Mouse (Mus musculus): ENCODE data around the gene Rhbdl3. TPM values are rescaled to one million over a fixed set of nuclear protein-coding genes. Genes with fewer than 3 reads are reported as not detected.
A peak's percentile ranks its signal among the peaks of the same experiment; 100 is the strongest.

Gene Rhbdl3
- total RNA-seq (2015; ENCODE audit: low replicate concordance) (not detected in 2 replicates), total RNA-seq (2017; ENCODE audit: low replicate concordance) (not detected in 2 replicates)

DNA sequence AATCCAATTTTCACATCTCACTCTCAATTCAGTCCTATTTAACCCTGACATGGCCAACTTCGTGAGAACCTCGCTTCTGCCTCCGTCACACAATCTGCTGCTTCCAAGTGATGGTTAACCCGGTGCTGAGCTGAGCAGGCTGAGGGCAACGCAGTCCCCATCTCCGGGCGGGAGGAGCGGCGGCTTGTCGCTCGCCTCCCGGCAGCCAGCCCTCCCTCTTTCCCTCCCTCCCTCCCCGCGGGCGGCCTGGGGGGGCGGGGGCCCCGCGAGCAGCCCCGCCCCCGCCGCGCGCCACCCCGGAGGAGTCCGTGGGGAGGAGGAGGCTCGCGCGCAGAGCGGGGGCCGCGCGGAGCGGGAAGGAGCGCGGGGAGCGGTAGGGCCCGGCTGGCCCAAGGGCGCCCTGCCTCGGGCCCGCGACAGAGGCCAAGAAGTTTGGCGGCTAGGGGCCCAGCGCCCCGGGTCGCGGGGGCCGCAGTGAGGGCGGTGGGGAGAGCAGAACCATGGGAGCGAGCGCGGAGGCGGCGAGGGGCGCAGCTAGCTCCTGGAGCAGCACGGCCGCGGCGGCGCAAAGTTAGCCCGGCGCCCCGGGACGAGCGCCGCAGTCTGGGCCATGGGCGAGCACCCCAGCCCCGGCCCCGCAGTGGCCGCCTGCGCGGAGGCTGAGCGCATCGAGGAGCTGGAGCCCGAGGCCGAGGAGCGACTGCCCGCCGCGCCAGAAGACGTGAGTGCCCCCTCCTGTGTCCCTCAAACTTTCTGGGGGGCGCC lies at the start of gene Rhbdl3:
Gene Rhbdl3, plus strand, starts transcription at position 362 of the 765 bp plus-strand sequence.
- ATAC-seq (replicated peaks; ENCODE audit: low FRiP score, poor library complexity, severe bottlenecking) = no peak

DNA sequence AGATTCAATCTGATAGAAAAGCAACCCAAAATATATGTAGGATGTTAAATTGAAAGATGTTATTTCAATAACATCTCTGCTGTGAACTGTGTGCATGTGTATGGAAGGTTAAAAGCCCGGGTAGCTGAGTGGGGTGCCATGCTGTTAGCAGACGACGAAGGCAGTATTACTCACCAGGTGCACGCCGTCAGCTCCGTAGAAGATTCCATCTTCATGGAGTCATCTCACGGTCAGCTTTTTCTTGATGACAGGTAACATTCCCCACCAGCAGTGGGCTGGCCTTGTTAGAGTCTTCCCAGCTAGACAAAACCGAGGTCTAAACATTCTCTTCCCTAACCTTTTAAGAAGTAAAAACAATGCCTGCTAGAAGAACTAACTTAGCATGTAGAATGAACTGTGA lies 36.6 kb upstream of the Rhbdl3 start:
- ATAC-seq (replicated peaks; ENCODE audit: low FRiP score, poor library complexity, severe bottlenecking) = no peak

DNA sequence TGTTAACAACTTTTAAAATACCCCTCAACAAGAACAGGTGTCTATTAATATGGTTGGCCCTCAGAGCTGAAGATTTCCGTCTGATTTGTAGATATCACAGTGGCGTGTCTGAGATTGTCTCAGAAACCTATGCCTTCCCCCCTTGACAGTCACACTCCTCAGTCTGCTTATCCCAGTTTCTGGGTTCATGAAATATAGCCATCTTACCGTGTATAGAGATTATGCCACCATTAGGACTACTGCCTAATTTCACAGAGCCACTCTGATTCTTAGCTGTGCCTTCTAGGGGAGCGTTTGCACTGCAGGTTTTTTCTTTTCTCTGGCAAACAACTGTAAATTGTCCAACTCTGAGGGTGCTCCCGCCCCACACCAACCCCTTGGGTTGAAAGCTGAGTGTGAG lies 29.6 kb upstream of the Rhbdl3 start:
- ATAC-seq (replicated peaks; ENCODE audit: low FRiP score, poor library complexity, severe bottlenecking) = no peak

DNA sequence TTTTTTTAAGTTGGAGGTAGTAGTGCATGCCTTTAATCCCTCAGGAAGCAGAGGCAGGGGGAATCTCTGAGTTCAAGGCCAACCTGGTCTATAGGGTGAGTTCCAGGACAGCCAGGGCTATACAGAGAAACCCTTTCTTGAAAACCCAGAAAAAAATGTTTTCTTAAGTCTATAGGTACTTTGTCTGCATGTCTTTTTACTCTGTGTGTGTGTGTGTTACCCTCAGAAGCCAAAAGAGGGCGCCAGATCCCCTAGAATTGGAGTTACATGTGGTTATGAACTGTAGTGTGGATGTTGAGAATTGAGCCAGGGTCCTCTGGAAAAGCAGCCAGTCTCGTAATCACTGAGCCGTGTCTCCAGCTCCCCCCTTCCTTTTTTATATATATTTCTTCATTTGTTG lies 25.7 kb upstream of the Rhbdl3 start:
- no peak for ATAC-seq (replicated peaks; ENCODE audit: low FRiP score, poor library complexity, severe bottlenecking)

DNA sequence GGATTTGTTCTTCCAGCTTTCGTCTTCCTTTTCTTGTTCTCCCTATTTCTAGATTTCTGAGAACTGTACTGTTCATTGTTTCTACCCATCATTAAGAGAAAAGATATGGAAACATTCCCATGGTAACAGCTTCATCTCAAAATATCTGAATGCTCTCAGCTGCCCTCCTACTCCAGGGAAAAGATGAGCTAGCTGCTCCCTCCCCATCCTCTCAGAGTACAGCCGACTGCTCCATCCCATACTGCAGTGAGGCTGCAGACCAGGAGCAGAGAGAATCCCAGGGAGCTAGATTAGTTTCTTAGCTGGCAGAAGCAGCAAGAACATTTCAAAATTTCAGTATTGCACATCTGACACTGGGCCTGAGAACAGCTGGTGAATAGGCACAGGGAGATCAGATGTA lies 22.7 kb upstream of the Rhbdl3 start:
- no peak for ATAC-seq (replicated peaks; ENCODE audit: low FRiP score, poor library complexity, severe bottlenecking)

DNA sequence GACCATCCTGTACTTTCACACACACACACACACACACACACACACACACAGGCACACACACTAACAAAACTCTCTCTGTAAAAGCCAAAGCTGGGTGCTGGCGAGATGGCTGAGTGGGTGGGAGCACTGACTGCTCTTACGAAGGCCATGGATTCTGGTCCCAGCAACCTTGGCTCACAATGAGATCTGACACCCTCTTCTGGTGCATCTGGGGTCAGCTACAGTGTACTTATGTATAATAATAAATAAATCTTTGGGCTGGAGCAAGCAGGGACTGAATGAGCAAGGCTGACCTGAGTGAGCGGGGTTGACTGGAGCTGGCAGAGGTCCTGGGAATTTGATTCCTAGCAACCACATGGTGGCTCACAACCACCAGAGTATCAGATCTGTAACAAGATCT lies 16.9 kb upstream of the Rhbdl3 start:
- ATAC-seq (replicated peaks; ENCODE audit: low FRiP score, poor library complexity, severe bottlenecking) = no peak

DNA sequence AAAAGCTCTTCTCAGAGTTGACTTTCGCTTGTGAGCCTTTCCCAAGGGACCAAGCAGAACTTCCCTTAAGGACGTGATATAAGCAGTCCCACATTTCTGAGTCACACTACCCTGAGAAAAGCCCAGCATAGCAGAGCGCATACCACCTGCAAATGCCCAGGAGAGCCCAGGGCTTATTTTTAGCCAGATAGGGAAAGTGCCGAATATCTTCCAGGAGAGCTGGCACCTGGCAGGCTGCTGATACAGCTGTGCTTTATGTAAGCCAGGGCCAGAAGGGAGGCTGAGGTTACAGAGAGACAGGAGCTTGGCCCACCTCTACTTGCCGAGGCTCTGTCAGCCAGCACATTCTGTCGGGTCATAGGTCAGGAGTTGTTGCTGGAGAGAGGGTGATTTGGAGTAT lies 16.1 kb upstream of the Rhbdl3 start:
- ATAC-seq (replicated peaks; ENCODE audit: low FRiP score, poor library complexity, severe bottlenecking) = no peak

DNA sequence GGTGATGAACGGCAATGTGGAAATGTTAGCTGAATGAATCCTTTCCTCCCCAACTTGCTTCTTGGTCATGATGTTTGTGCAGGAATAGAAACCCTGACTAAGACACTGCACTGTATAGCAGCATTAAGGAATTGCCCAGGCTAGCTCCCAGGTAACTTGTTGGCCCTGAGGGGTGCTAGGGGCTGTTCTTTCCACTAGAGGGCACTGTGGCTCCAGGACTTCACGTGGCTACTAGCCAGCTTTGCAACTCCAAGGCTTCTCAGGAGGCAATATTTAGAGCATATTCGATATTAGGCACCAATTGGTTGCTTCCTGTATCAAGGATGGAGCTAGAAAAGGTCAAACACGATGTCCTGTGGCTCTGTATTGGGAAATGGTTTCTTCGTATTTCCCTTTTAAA lies 13.6 kb upstream of the Rhbdl3 start:
- ATAC-seq (replicated peaks; ENCODE audit: low FRiP score, poor library complexity, severe bottlenecking) = peak; percentile 88

DNA sequence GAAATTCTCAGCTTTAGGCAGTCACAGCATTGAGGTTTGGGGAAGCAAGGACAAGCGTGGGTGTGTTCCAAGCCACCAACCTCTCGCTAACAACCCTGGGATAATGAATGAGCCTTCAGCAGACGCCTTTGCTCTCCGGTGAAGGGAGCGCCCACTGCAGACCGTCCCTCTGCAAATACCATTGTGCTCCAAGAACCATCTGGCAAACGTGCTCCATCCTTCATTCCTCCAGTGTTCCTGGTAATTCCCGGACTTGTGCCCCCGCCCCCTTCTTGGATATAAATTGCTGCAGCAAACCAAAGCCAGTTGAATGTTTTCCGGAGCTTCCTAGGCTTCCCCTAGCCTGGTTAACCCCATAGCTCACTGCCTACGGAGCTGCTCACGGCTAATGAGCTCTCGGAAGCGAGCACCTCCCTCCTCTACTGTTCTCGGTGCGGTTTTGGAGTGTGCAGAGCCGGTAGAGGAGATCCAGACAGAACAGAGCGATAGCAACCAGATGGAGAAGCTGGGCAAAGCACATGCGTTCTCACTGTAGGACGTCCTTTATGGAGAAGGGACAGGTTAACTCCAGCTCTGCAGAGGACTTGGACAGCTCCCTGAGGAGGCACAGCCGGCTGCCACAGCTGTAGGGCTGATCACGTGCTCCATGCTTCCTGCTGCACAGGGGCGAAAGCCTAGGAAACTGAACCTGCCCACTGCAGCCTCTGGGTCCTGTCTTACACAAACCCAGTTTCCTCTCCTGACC lies 10.8 kb upstream of the Rhbdl3 start:
- ATAC-seq (replicated peaks; ENCODE audit: low FRiP score, poor library complexity, severe bottlenecking) = no peak

DNA sequence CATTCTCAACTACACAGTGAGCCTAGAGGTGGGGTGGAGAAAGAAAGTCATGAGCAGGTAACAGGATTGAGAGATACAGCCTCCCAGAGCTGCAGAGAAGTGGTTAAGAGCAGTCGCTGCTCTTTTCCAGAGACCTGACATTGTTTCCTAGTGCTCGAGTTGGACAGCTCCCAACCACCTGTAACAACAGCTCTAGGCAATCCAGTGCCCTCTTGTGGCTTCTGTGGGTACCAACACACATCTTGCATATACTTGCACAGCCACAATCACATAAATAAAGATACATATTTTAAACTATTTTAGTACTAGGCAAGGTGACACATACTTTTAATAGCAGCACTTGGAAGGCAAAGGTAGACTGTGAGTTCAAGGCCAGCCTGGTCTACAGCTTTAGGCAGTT lies 9.7 kb upstream of the Rhbdl3 start:
- ATAC-seq (replicated peaks; ENCODE audit: low FRiP score, poor library complexity, severe bottlenecking) = no peak

DNA sequence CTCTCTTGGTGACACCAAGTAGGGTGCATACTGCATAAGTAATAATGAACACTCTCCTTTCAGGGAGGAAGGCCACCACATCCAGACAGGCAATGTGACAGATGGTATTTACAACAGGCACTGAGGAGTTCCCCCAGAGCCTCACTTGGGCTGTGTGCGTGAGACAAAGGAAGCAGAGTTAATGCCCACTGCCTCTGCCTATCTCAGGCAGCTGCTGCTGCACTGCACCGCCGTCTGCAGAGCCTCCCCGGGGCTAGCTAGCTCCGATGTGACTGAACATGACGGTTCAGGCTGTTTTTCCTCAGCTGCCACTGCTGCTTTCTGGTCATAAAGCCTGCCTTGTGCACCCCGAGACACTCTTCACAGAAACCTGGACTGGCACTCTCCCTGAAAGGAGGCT lies 8.2 kb upstream of the Rhbdl3 start:
- ATAC-seq (replicated peaks; ENCODE audit: low FRiP score, poor library complexity, severe bottlenecking) = no peak

DNA sequence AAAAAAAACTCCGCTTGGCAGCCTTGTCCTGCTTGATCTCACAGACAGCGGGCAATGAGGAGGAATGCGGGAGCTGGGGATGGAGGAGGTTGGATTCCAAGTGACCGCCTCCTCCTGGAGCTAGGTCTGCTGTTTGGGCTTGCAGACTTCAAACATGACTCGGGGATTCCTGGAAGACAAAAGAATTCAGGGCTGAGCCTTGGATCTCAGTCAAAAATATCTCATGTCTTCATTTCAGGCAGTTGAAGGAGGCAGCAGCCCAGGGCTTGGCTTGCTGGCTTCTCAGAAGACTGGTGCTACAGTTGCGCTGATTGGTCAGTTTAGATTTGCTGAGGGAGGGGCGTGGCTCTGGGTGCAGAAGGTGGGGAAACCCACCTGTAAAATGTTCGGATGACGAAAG lies 5.6 kb upstream of the Rhbdl3 start:
- ATAC-seq (replicated peaks; ENCODE audit: low FRiP score, poor library complexity, severe bottlenecking) = no peak

DNA sequence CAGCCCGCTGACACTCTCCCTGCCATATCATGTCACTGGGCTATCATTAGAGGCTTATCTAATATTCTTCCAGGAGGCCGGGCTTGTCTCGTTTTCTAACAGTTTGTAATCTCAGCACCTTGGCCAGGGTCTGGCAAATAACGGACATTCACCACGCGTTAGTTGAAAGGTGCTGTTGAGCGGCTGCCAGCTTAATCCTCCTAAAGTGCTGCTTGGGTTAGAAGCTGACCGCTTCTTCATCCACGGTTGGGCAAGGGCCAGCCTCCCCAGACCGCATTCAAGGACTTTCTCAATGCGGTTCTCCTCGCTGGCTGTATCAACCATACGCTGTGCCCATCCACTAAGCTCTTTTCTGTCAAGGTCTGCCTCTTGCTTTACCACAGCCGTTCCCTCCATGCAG lies 4.9 kb upstream of the Rhbdl3 start:
- ATAC-seq (replicated peaks; ENCODE audit: low FRiP score, poor library complexity, severe bottlenecking) = no peak

DNA sequence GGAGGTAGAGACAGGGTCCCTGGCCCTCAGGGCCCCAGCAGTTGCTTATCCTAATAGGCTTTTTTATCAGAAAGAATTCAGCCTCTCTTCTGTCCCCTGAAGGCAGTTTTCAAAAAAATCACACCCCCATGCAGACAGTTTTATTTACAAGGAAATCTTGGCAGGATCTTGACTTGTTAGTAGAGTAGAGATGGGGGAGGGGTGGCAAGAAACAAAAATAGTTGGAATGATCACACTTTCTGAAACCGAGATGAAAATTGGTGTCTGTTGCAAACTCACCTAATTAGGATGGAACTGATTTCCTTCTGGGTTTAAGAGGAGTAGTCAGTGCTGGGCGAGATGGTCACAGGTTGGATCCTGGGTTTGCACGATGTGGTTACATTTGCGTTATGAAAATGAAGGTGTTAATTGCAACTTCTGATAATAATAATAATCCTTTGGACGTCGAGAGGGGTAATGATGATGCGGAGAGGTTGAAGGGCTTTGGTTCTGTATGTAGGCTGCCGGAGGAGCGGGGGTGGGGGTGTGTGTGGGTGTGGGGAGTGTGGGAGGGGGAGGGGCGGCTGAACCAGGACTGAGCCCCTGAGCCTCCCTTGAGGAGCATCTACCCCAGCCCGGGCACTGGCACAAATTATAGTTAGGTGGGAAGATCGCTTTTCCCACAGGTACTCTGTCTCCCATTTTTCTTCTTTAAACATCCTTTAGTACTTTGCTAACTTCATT lies 1.0 kb upstream of the Rhbdl3 start:
- no peak for ATAC-seq (replicated peaks; ENCODE audit: low FRiP score, poor library complexity, severe bottlenecking)

DNA sequence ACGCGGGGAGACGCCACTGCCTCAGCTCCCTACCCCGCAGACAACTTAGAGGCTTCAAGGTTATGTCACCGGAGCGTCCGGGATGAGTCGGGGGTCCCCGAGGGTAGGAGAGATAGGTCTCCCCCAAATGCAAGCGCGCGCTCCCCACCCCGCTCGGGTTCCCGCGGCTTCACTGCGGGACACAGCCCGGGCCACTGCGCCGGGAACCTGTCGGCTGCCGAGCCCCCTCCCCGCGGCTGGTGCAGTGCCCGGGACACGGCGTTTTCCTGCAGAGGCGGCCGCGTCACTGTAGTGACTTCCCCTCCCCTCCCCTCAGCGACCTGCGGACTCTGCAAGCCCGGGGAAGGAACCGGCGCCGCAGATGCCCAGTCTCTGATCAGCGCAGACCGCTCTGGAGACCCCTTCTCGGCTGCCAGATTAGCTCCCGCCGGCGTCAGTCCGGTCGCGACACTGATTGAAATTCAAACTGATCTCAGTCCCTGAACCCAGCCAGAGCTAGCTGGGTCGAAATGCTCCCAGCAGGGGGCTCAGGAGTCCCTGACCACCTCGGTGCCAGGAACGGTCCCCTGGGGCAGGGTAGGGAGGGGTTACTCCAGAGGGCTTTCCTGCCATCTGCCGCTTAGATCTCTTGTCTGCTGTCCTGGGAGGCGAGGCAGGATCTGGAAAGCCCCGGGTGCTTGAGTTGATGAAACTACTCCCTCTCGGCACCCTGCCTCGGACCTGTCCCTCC lies 769 bp downstream of the Rhbdl3 start:
- ATAC-seq (replicated peaks; ENCODE audit: low FRiP score, poor library complexity, severe bottlenecking) = no peak

DNA sequence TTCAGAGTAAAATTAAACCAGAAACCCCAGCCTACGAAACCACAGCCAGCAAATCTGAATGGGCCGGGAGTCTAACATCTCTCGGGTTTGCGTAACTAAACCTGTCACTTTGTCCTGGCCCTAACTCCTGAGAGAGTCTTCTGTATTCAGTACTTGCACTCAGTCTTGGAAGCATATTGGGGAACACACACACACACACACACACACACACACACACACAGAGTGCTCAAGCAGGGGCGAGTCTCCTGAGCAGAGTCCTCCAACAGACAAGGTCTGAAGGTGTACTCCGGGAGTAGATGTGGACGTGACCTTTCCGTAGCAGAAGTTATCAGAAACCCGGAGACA lies 1.3 kb downstream of the Rhbdl3 start:
- ATAC-seq (replicated peaks; ENCODE audit: low FRiP score, poor library complexity, severe bottlenecking) = no peak

DNA sequence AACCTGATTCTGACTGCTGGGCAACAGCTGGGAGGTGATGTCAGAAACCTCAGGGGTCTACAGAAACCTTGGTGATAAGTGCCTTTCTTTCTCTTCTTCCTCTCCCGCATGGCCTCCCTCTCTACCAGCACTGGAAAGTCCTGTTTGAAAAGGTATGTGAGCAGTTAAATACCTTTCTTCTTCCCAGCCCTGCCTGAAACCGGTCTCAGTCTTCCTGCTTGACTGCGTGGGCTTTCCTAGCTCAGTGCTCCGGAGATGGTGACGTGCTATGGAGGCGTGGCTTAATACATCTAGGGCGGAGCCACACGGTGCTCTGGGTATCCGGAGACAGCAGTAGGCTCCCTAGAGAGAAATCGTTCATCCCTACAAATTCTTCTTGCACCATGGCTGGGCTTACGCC lies 1.8 kb downstream of the Rhbdl3 start:
- no peak for ATAC-seq (replicated peaks; ENCODE audit: low FRiP score, poor library complexity, severe bottlenecking)

DNA sequence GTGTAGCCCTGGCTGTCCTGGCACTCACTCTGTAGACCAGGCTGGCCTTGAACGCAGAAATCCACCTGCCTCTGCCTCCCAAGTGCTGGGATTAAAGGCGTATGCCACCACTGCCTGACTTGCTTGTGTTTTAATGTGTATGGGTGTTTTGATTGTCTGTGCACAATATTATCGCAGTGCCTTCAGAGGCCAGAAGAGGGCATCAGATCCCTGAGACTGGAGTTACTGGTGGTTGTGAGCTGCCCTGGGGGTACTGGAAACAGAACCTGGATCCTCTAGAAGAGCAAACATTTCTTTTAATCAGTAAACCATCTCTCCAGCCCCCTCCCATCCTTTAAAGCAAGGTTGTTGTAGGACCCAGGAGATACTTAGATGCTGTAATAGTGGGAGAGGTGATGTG lies 3.0 kb downstream of the Rhbdl3 start:
- ATAC-seq (replicated peaks; ENCODE audit: low FRiP score, poor library complexity, severe bottlenecking) = no peak

DNA sequence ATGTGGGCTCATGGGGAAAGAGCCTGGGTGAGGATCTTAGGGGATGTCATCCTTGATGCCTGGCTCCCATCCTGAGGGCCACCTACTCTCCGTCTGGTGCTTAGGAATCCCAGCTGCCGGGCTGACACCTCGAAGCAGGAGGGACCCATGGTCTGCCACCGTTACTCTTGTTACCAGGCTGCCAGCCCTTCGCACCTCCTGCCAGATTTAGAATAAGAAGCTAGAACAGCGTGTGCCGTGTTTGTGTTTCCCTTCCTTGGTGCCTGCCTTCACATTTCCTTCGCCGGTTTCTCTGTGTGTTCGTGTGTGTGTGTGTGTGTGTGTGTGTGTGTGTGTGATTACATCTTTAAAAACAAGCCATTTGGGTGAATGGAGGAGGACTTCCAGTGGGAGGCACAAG lies 4.1 kb downstream of the Rhbdl3 start:
- ATAC-seq (replicated peaks; ENCODE audit: low FRiP score, poor library complexity, severe bottlenecking) = no peak

DNA sequence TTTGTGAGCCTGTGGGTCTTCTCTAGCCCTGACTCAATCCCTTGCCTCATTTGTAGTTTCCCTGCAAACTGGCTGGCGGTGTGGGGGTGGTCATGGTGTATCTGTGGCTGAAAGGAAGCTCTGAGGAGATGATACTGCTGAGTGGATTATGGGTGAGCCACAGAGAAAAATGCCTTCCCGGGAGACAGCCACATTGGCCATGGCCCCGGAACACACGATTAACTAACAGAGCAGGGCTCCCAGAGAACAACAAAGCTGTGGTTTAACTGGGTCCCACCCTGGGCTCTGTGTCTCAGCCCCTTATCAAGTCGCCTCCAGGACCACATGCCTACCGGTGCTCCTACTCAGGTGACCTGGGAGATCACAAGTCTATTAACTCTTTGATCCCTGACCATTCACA lies 7.8 kb downstream of the Rhbdl3 start:
- no peak for ATAC-seq (replicated peaks; ENCODE audit: low FRiP score, poor library complexity, severe bottlenecking)
